Mouse (Mus musculus): Measurements from ENCODE around the gene Zmym2.

DNA sequence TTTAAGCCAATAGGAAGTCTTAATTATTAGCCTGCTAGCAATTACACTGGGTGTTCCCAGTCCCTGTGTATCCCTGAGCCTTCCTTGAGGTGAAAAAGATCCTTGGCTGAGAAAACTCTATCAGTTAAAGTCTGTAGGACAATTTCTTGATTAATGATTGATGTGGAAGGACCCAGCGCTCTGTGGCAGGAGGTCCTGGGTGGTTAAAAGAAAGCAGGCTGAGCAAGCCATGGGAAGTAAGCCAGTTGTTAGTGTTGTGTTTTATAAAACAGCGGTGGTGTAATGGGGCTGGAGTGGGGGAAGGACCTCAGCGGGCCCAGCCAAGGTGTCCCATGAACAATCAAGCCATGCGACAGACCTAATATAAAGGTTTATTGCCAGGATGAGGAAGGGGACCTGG is 42.4 kb upstream of the Zmym2 start:
- TF ChIP-seq POLR2A (IDR thresholded peaks at IDR 0.05; ENCODE audit: borderline replicate concordance, extremely low read depth, insufficient read depth, insufficient read length, poor library complexity, severe bottlenecking) (no peak), CTCF (IDR thresholded peaks at IDR 0.05; ENCODE audit: borderline replicate concordance, extremely low read depth, insufficient read depth, insufficient read length) (no peak)

Data from brain, embryonic 14.5 days (tissue).